Mouse (Mus musculus) liver, embryonic 16.5 days (tissue): Measurements from ENCODE around the gene Rab28. TPM values are rescaled to one million over a fixed set of nuclear protein-coding genes. Genes with fewer than 3 reads are reported as not detected.

Experiments
- ATAC-seq: fragments of 200-750 bp; cut with Nextera tagmentation; 2 replicates; pipeline ENCODE4 v1.8.0; 2017; ENCODE audit warnings: low read depth, mild to moderate bottlenecking, moderate number of reproducible peaks, moderate library complexity
- H3K27ac ChIP-seq: fragments of 300-500 bp; sonication (generic); 2 replicates; pipeline ENCODE4 v1.5.1; 2014; ENCODE audit warnings: mild to moderate bottlenecking, low read length
- H3K27me3 ChIP-seq: fragments of 300-500 bp; sonication (generic); 2 replicates; pipeline ENCODE4 v1.6.1; 2014; ENCODE audit warnings: low read depth, low read length, mixed read lengths; ENCODE audit not compliant: control insufficient read depth, insufficient read depth
- H3K36me3 ChIP-seq: fragments of 300-500 bp; sonication (generic); 2 replicates; pipeline ENCODE4 v1.6.1; 2014; ENCODE audit warnings: mild to moderate bottlenecking; ENCODE audit not compliant: control insufficient read depth, insufficient read depth
- H3K4me1 ChIP-seq: fragments of 300-500 bp; sonication (generic); 2 replicates; pipeline ENCODE4 v1.6.1; 2014; ENCODE audit warnings: low read depth, low read length, mixed read lengths; ENCODE audit not compliant: control insufficient read depth
- H3K4me2 ChIP-seq: fragments of 300-500 bp; sonication (generic); 2 replicates; pipeline ENCODE4 v1.6.1; 2014; ENCODE audit warnings: low read depth, low read length, mixed read lengths
- H3K4me3 ChIP-seq: fragments of 300-500 bp; sonication (generic); 2 replicates; pipeline ENCODE4 v1.5.1; 2014; ENCODE audit warnings: low read depth, mild to moderate bottlenecking, low read length
- H3K9ac ChIP-seq: fragments of 300-500 bp; sonication (generic); 2 replicates; pipeline ENCODE4 v1.6.1; 2014; ENCODE audit warnings: low read depth, low read length
- H3K9me3 ChIP-seq: fragments of 300-500 bp; sonication (generic); replicated peaks from 2 replicates; pipeline ENCODE4 v1.6.1; 2016; ENCODE audit warnings: low read length; ENCODE audit not compliant: control insufficient read depth
- WGBS: fragments of 180-500 bp; shearing (Covaris S2); extraction: QIAGEN DNeasy Blood & Tissue Kit; methylation state at CpG from one replicate; pipeline ENCODE4 v1.1.7; 2014; ENCODE audit not compliant: insufficient replicate concordance; 5-methylcytosine and 5-hydroxymethylcytosine counted together
- polyA plus RNA-seq: library from polyadenylated mRNA; unstranded; fragments of >200 nt; fragmentation: Nextera tagmentation; extraction: Ambion mirVana; gene quantifications from 2 replicates; pipeline ENCODE4 v1.2.1, GENCODE M21; 2015

Gene Rab28
- 15.1 and 17.1 TPM in 2 replicates for polyA plus RNA-seq

DNA sequence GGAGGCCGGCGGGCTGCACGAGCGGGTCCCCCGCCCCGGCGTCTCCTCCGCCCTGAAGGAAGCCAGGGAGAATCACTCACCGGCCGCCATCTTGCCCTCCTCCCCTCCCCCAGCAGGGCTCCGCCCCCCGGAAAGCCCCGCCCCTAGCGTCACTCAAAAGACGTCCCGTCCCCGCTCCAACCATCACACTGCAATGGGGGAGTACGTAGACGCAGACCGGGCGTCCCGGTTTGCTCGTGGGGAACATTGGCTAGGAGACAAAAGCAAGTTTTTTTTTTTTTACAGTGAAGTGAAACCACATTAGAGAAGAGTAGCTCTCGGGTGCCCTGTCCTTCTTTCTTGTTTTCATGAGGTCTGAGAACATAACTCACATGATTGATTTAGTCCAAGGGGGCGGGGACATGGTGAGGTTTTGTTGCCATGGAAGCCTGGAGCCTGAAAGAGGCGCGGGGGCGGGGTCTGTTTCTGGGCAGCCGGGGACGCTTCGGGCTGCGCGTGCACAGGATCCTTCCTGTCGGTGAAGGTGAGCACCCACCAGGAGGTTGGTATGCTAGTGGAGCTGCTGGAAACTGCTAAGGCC, at the start of gene Rab28:
Gene Rab28, minus strand, starts transcription at position 107 of the 580 bp plus-strand sequence.
- peaks cover 4% of the 10 kb centered on the region for H3K4me1 ChIP-seq
- peak within 1 kb of the TSS; percentile 68 for H3K4me2 ChIP-seq
- peak within 1 kb of the TSS; percentile 83 for H3K9ac ChIP-seq
- H3K36me3 ChIP-seq, result no peaks in the 10 kb centered on the region
- under 1% methylated on average over 34 of the region's 34 CpGs for WGBS
- H3K27ac ChIP-seq, result peak within 1 kb of the TSS; percentile 53; the same call in 1 of the 2 replicates
- H3K4me3 ChIP-seq, result peak within 1 kb of the TSS; percentile 97
- no peaks in the 10 kb centered on the region for H3K9me3 ChIP-seq
- ATAC-seq, result peak; percentile 93
- no peaks in the 10 kb centered on the region for H3K27me3 ChIP-seq

- H3K4me3 ChIP-seq, result no peak overlapping the region
- H3K27me3 ChIP-seq, result peaks cover 85% of the 10 kb centered on the region
- no peak for ATAC-seq
- no peak overlapping the region for H3K27ac ChIP-seq
- no peaks in the 10 kb centered on the region for H3K36me3 ChIP-seq
- 2% methylated on average over 5 of the region's 5 CpGs for WGBS
- H3K4me2 ChIP-seq, result no peak overlapping the region
- H3K9ac ChIP-seq, result no peak overlapping the region
- H3K4me1 ChIP-seq, result no peaks in the 10 kb centered on the region
- H3K9me3 ChIP-seq, result no peaks in the 10 kb centered on the region
Measured at GRCm38 (mm10) chr5:41757338-41757737, 49.4 kb upstream of the Rab28 start.

DNA sequence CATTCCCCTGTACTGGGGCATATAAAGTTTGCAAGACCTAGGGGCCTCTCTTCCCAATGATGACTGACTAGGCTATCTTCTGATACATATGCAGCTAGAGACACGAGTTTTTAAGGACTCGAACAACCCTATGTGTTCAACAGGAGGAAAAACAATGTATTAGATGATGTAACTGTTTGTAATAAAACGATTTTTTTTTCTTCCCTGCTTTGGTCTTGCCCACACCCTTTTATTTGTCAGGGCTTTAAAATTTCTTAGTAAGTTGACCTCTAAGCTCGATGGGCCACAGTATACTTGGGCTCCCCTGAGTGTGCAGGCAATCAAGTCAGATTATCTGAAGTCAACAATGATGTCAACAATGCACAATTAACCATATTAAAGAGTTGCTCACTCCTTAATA, 48.4 kb upstream of the Rab28 start:
- no peak overlapping the region for H3K4me2 ChIP-seq
- H3K4me1 ChIP-seq, result no peaks in the 10 kb centered on the region
- H3K27me3 ChIP-seq, result peaks cover 85% of the 10 kb centered on the region
- H3K27ac ChIP-seq, result no peak overlapping the region
- no peaks in the 10 kb centered on the region for H3K9me3 ChIP-seq
- 3% methylated on average over 4 of the region's 4 CpGs for WGBS
- H3K36me3 ChIP-seq, result no peaks in the 10 kb centered on the region
- ATAC-seq, result no peak
- no peak overlapping the region for H3K9ac ChIP-seq
- H3K4me3 ChIP-seq, result no peak overlapping the region

- no peaks in the 10 kb centered on the region for H3K36me3 ChIP-seq
- H3K27ac ChIP-seq, result no peak overlapping the region
- H3K9me3 ChIP-seq, result no peaks in the 10 kb centered on the region
- ATAC-seq, result no peak
- H3K27me3 ChIP-seq, result peaks cover 82% of the 10 kb centered on the region
- H3K4me1 ChIP-seq, result no peaks in the 10 kb centered on the region
- no peak overlapping the region for H3K4me2 ChIP-seq
- no peak overlapping the region for H3K9ac ChIP-seq
- WGBS, result 1% methylated on average over 23 of the region's 23 CpGs
- no peak overlapping the region for H3K4me3 ChIP-seq
Measured at GRCm38 (mm10) chr5:41755373-41755960, 47.5 kb upstream of the Rab28 start.

- WGBS, result 2% methylated on average over 16 of the region's 16 CpGs
- ATAC-seq, result no peak
- Histone ChIP-seq H3K4me1 (no peaks in the 10 kb centered on the region), H3K27ac (no peak overlapping the region), H3K4me3 (no peak overlapping the region), H3K36me3 (no peaks in the 10 kb centered on the region), H3K4me2 (no peak overlapping the region), H3K27me3 (peaks cover 76% of the 10 kb centered on the region), H3K9ac (no peak overlapping the region), H3K9me3 (no peaks in the 10 kb centered on the region)
Measured at GRCm38 (mm10) chr5:41754836-41755235, 46.9 kb upstream of the Rab28 start.

GRCm38 (mm10) chr5:41754226-41754775, 46.3 kb upstream of the Rab28 start:
- Histone ChIP-seq H3K27me3 (peaks cover 75% of the 10 kb centered on the region), H3K9ac (no peak overlapping the region), H3K4me1 (no peaks in the 10 kb centered on the region)

GRCm38 (mm10) chr5:41752721-41753120, 44.8 kb upstream of the Rab28 start:
- WGBS, result 21% methylated on average over 4 of the region's 4 CpGs
- Histone ChIP-seq H3K27ac (no peak overlapping the region), H3K27me3 (peaks cover 64% of the 10 kb centered on the region), H3K4me1 (no peaks in the 10 kb centered on the region), H3K4me2 (no peak overlapping the region), H3K9ac (no peak overlapping the region), H3K4me3 (no peak overlapping the region), H3K9me3 (no peaks in the 10 kb centered on the region), H3K36me3 (no peaks in the 10 kb centered on the region)
- ATAC-seq, result no peak

More at GRCm38 (mm10) chr5:41754226-41754775, 46.3 kb upstream of the Rab28 start:
- WGBS, result 2% methylated on average over 17 of the region's 17 CpGs
- Histone ChIP-seq H3K9me3 (no peaks in the 10 kb centered on the region), H3K4me2 (no peak overlapping the region), H3K36me3 (no peaks in the 10 kb centered on the region), H3K4me3 (no peak overlapping the region), H3K27ac (no peak overlapping the region)
- no peak for ATAC-seq

- H3K4me1 ChIP-seq, result no peaks in the 10 kb centered on the region
- H3K27ac ChIP-seq, result no peak overlapping the region
- H3K4me2 ChIP-seq, result no peak overlapping the region
- H3K9ac ChIP-seq, result no peak overlapping the region
- H3K9me3 ChIP-seq, result no peaks in the 10 kb centered on the region
- 6% methylated on average over 13 of the region's 15 CpGs for WGBS
- ATAC-seq, result no peak
- no peak overlapping the region for H3K4me3 ChIP-seq
- H3K36me3 ChIP-seq, result no peaks in the 10 kb centered on the region
- peaks cover 18% of the 10 kb centered on the region for H3K27me3 ChIP-seq
Measured at GRCm38 (mm10) chr5:41744898-41745780, 37.2 kb upstream of the Rab28 start.
